ENCODE assay signal across 28 mouse cellular contexts in genomic region chr11:91820826-91821225, GRCm38 (mm10).
A peak's percentile ranks its signal among the peaks of the same experiment; 100 is the strongest.
DNase-seq lines count a peak whose midpoint lies in the region; ATAC-seq and TF ChIP-seq lines count a peak whose summit lies in the region.
"Had no signal": no experiment of that assay in that cellular context is flagged by ENCODE, and none has a peak within 500 bp of the region (broad histone marks: within the 10 kb centered on the region; RNA-seq: fewer than 3 reads in every experiment).

No protein-coding gene starts in this region.

- H3K4me1 ChIP-seq in kidney, embryonic 14.5 days (ENCODE audit: control insufficient read depth, insufficient read depth, low read length) = no peaks in the 10 kb centered on the region
- H3K4me1 ChIP-seq: embryonic facial prominence, embryonic 15.5 days; heart, embryonic 12.5 days; hindbrain, embryonic 10.5 days; intestine, embryonic 15.5 days; limb, embryonic 15.5 days; liver, embryonic 15.5 days; lung, embryonic 15.5 days; neural tube, embryonic 12.5 days had no signal

- intact Hi-C loops in left cerebral cortex, adult 2 months (cut with DNase I) = no loop called here

- DNase-seq in right cerebral cortex, adult 18-20 months = peak; percentile 59
- no peak for DNase-seq in right cerebral cortex, postnatal 4 days
- peak; percentile 51 to 55 for DNase-seq in layer of hippocampus, adult 8-10 months (ENCODE audit: low spot score in 2 of 2)
- peak; percentile 9 to 16 for DNase-seq in left cerebral cortex, adult 2 months (ENCODE audit: extremely low spot score in 1 of 2, low spot score in 2 of 2)
- DNase-seq in telencephalon, adult 2 months (ENCODE audit: low read depth, low spot score) = peak; percentile 60
- DNase-seq in cerebellum, adult 9-11 months = no peak
- DNase-seq: adrenal gland, adult 8-10 months; cerebellum, adult 8-10 months; gastrocnemius, postnatal 14 days; heart, adult 11 months; heart, postnatal 10 days; kidney, adult 8-10 months; kidney, postnatal 36 days; lung, postnatal 36 days; midbrain, embryonic 14.5 days had no signal

- H3K4me2 ChIP-seq in kidney, embryonic 14.5 days (replicated peaks; ENCODE audit: low read depth, low read length) = no peak overlapping the region
- H3K4me2 ChIP-seq: embryonic facial prominence, embryonic 15.5 days; heart, embryonic 12.5 days; intestine, embryonic 15.5 days; limb, embryonic 15.5 days; liver, embryonic 15.5 days; lung, embryonic 15.5 days; neural tube, embryonic 12.5 days had no signal

- H3K9me3 ChIP-seq in kidney, embryonic 14.5 days (ENCODE audit: control insufficient read depth, low read length) = no peaks in the 10 kb centered on the region
- H3K9me3 ChIP-seq: embryonic facial prominence, embryonic 15.5 days; heart, embryonic 12.5 days; hindbrain, embryonic 10.5 days; intestine, embryonic 15.5 days; limb, embryonic 15.5 days; liver, embryonic 15.5 days; lung, embryonic 15.5 days; neural tube, embryonic 12.5 days had no signal

- no peak overlapping the region for H3K4me3 ChIP-seq in left cerebral cortex, adult 2 months
- H3K4me3 ChIP-seq in kidney, embryonic 14.5 days (ENCODE audit: low read length) = no peak overlapping the region
- H3K4me3 ChIP-seq: embryonic facial prominence, embryonic 15.5 days; heart, embryonic 12.5 days; hindbrain, embryonic 10.5 days; intestine, embryonic 15.5 days; limb, embryonic 15.5 days; liver, embryonic 15.5 days; lung, embryonic 15.5 days; neural tube, embryonic 12.5 days had no signal

- H3K27ac ChIP-seq in left cerebral cortex, adult 2 months = no peak overlapping the region
- H3K27ac ChIP-seq in kidney, embryonic 14.5 days (ENCODE audit: low read depth, low read length) = no peak overlapping the region
- H3K27ac ChIP-seq: embryonic facial prominence, embryonic 15.5 days; hindbrain, embryonic 10.5 days; intestine, embryonic 15.5 days; limb, embryonic 15.5 days; liver, embryonic 15.5 days; lung, embryonic 15.5 days; neural tube, embryonic 12.5 days; stomach, postnatal 0 days had no signal

- H3K36me3 ChIP-seq in kidney, embryonic 14.5 days (ENCODE audit: control insufficient read depth, insufficient read depth, low read length) = no peaks in the 10 kb centered on the region
- H3K36me3 ChIP-seq: embryonic facial prominence, embryonic 15.5 days; heart, embryonic 12.5 days; hindbrain, embryonic 10.5 days; intestine, embryonic 15.5 days; limb, embryonic 15.5 days; liver, embryonic 15.5 days; lung, embryonic 15.5 days; neural tube, embryonic 12.5 days had no signal

- no peaks in the 10 kb centered on the region for H3K27me3 ChIP-seq in kidney, embryonic 14.5 days (ENCODE audit: control insufficient read depth, insufficient read depth, low read length)
- H3K27me3 ChIP-seq: embryonic facial prominence, embryonic 15.5 days; heart, embryonic 12.5 days; intestine, embryonic 15.5 days; limb, embryonic 15.5 days; liver, embryonic 15.5 days; lung, embryonic 15.5 days; neural tube, embryonic 12.5 days had no signal

- no peak for ATAC-seq in kidney, embryonic 14.5 days (ENCODE audit: low FRiP score, low TSS enrichment)
- ATAC-seq: activated CD4-positive, CD25-positive, alpha-beta regulatory T cell, adult 4 months; forebrain, embryonic 16.5 days; hindbrain, embryonic 16.5 days; intestine, embryonic 15.5 days had no signal

- no peak for TF ChIP-seq CTCF in left cerebral cortex, adult 2 months (IDR thresholded peaks at IDR 0.05)

- H3K9ac ChIP-seq in kidney, embryonic 14.5 days (ENCODE audit: low read depth, low read length) = no peak overlapping the region
- H3K9ac ChIP-seq: embryonic facial prominence, embryonic 15.5 days; heart, embryonic 12.5 days; intestine, embryonic 15.5 days; limb, embryonic 15.5 days; liver, embryonic 15.5 days; lung, embryonic 15.5 days; neural tube, embryonic 12.5 days had no signal

Comparison
In these comparisons a context has a peak if more than half of its experiments do, and no peak if none do; other contexts are left out.
1. DNase-seq: peak in right cerebral cortex, adult 18-20 months (single experiment), layer of hippocampus, adult 8-10 months (2 of 2), left cerebral cortex, adult 2 months (2 of 2) and telencephalon, adult 2 months (single experiment); none in right cerebral cortex, postnatal 4 days (single experiment) and cerebellum, adult 9-11 months (single experiment).